In genomic region chr4:116708201-116708764, GRCm38 (mm10) we compare ENCODE assay signal across 8 mouse cellular contexts. TPM values are rescaled to one million over a fixed set of nuclear protein-coding genes. Genes with fewer than 3 reads are reported as not detected.
DNase-seq lines count a peak whose midpoint lies in the region; ATAC-seq and TF ChIP-seq lines count a peak whose summit lies in the region.

TSS of gene Mmachc (minus strand) at chr4:116708406.
TSS of gene Ccdc163 (plus strand) at chr4:116708509.

- no peaks in the 10 kb centered on the region for H3K9me3 ChIP-seq in G1E (replicated peaks)
- no peaks in the 10 kb centered on the region for H3K9me3 ChIP-seq in forebrain, embryonic 16.5 days (ENCODE audit: control insufficient read depth, low read length)
- H3K9me3 ChIP-seq in lung, embryonic 14.5 days (ENCODE audit: low read depth, low read length), result no peaks in the 10 kb centered on the region

- no peak within 1 kb of the TSS for H3K27ac ChIP-seq in forebrain, embryonic 16.5 days (ENCODE audit: low read length)
- H3K27ac ChIP-seq in layer of hippocampus, adult 2 months, result peak within 1 kb of the TSS; percentile 98
- H3K27ac ChIP-seq in lung, embryonic 14.5 days (ENCODE audit: low read depth), result no peak within 1 kb of the TSS
- H3K27ac ChIP-seq in olfactory bulb, adult 2 months (ENCODE audit: insufficient read depth, low read depth, low read length), result peak within 1 kb of the TSS; percentile 87
- H3K27ac ChIP-seq in thymus, adult 2 months (ENCODE audit: control insufficient read depth, insufficient read depth, low read length), result no peak within 1 kb of the TSS

- 0% methylated on average over 29 of the region's 29 CpGs for WGBS in forebrain, embryonic 16.5 days
- WGBS in lung, embryonic 14.5 days, result 0% methylated on average over 29 of the region's 29 CpGs
- WGBS in olfactory bulb, adult 2 months, result under 1% methylated on average over 29 of the region's 29 CpGs
- WGBS in thymus, adult 2 months, result under 1% methylated on average over 29 of the region's 29 CpGs

- no peak for TF ChIP-seq CTCF in G1E (IDR thresholded peaks at IDR 0.05; ENCODE audit: low read depth, low read length)
- peak; percentile 46 for TF ChIP-seq CTCF in layer of hippocampus, adult 2 months (conservative IDR thresholded peaks at IDR 0.05)
- peak; percentile 35; the same call in 1 of the 2 replicates for TF ChIP-seq CTCF in lung, embryonic 14.5 days (IDR thresholded peaks at IDR 0.05; ENCODE audit: low read depth)
- TF ChIP-seq CTCF in olfactory bulb, adult 2 months (IDR thresholded peaks at IDR 0.05; ENCODE audit: insufficient read depth, low read depth, low read length), result no peak
- TF ChIP-seq CTCF in thymus, adult 2 months (IDR thresholded peaks at IDR 0.05; ENCODE audit: borderline replicate concordance, control insufficient read depth, extremely low read depth, insufficient read depth, low read length, poor library complexity), result 0 out of 2 replicates have a peak, but pooled peaks have one; percentile 12

- intact Hi-C loops in heart, postnatal 36 days (cut with DNase I), result no loop called here

- peak within 1 kb of the TSS; percentile 70 for H3K4me2 ChIP-seq in forebrain, embryonic 16.5 days (ENCODE audit: low read length)
- H3K4me2 ChIP-seq in lung, embryonic 14.5 days, result peak within 1 kb of the TSS; percentile 66

- H3K27me3 ChIP-seq in G1E (ENCODE audit: insufficient read depth, low read length), result no peaks in the 10 kb centered on the region
- no peaks in the 10 kb centered on the region for H3K27me3 ChIP-seq in forebrain, embryonic 16.5 days (replicated peaks; ENCODE audit: control insufficient read depth, insufficient read depth, low read length)
- no peaks in the 10 kb centered on the region for H3K27me3 ChIP-seq in lung, embryonic 14.5 days (ENCODE audit: insufficient read depth, low read length)
- no peaks in the 10 kb centered on the region for H3K27me3 ChIP-seq in thymus, adult 2 months (ENCODE audit: control insufficient read depth, insufficient read depth, low read length)

- peaks cover 48% of the 10 kb centered on the region for H3K36me3 ChIP-seq in G1E (replicated peaks)
- H3K36me3 ChIP-seq in forebrain, embryonic 16.5 days (ENCODE audit: control insufficient read depth, insufficient read depth), result no peaks in the 10 kb centered on the region
- H3K36me3 ChIP-seq in lung, embryonic 14.5 days (ENCODE audit: insufficient read depth), result peaks cover 17% of the 10 kb centered on the region; the same call in 1 of the 2 replicates
- no peaks in the 10 kb centered on the region for H3K36me3 ChIP-seq in thymus, adult 2 months (ENCODE audit: control insufficient read depth, insufficient read depth, low read length)

- H3K9ac ChIP-seq in forebrain, embryonic 16.5 days (replicated peaks; ENCODE audit: low read depth, low read length), result peak within 1 kb of the TSS; percentile 53
- peak within 1 kb of the TSS; percentile 59 for H3K9ac ChIP-seq in lung, embryonic 14.5 days

- peak; percentile 93 for ATAC-seq in G1E (ENCODE audit: extremely low read depth, insufficient number of reproducible peaks, low FRiP score, poor library complexity, severe bottlenecking)
- ATAC-seq in forebrain, embryonic 16.5 days, result peak; percentile 99
- ATAC-seq in lung, embryonic 14.5 days (ENCODE audit: insufficient read depth), result peak; percentile 99

- peak within 1 kb of the TSS; percentile 72 for H3K4me3 ChIP-seq in G1E (ENCODE audit: low read depth, low read length)
- peak within 1 kb of the TSS; percentile 51 for H3K4me3 ChIP-seq in forebrain, embryonic 16.5 days (replicated peaks; ENCODE audit: low read length)
- H3K4me3 ChIP-seq in layer of hippocampus, adult 2 months, result peak within 1 kb of the TSS; percentile 88
- H3K4me3 ChIP-seq in lung, embryonic 14.5 days (ENCODE audit: low read depth, low read length), result peak within 1 kb of the TSS; percentile 59
- peak within 1 kb of the TSS; percentile 88 for H3K4me3 ChIP-seq in olfactory bulb, adult 2 months (ENCODE audit: insufficient read depth, low read depth, low read length)
- peak within 1 kb of the TSS; percentile 60 for H3K4me3 ChIP-seq in thymus, adult 2 months (ENCODE audit: control insufficient read depth, insufficient read depth, low read length)

- DNase-seq in G1E (ENCODE audit: low spot score), result peak; percentile 77
- peak; percentile 88 to 98 for DNase-seq in cerebellum, adult 18-20 months
- DNase-seq in heart, postnatal 36 days, result peak; percentile 82 to 84
- peak; percentile 91 to 98 for DNase-seq in layer of hippocampus, adult 2 months (ENCODE audit: low spot score in 2 of 2)
- DNase-seq in lung, embryonic 14.5 days, result peak; percentile 98
- peak; percentile 86 for DNase-seq in thymus, adult 2 months

- peaks cover 26% of the 10 kb centered on the region for H3K4me1 ChIP-seq in G1E (ENCODE audit: insufficient read depth, low read depth, low read length)
- peaks cover 11% of the 10 kb centered on the region for H3K4me1 ChIP-seq in forebrain, embryonic 16.5 days (replicated peaks; ENCODE audit: control insufficient read depth, insufficient read depth, low read length)
- peaks cover 3% of the 10 kb centered on the region; the same call in 1 of the 2 replicates for H3K4me1 ChIP-seq in lung, embryonic 14.5 days (ENCODE audit: insufficient read depth)
- H3K4me1 ChIP-seq in olfactory bulb, adult 2 months (ENCODE audit: control insufficient read depth, insufficient read depth, low read length), result no peaks in the 10 kb centered on the region; the same call in 1 of the 2 replicates
- 0 out of 2 replicates have a peak, but pooled peaks cover 5% of the 10 kb centered on the region for H3K4me1 ChIP-seq in thymus, adult 2 months (replicated peaks; ENCODE audit: control insufficient read depth, insufficient read depth, low read length)

- peak; percentile 59 for TF ChIP-seq POLR2A in olfactory bulb, adult 2 months (IDR thresholded peaks at IDR 0.05; ENCODE audit: insufficient read depth, low read depth, low read length)
- TF ChIP-seq POLR2A in thymus, adult 2 months (IDR thresholded peaks at IDR 0.05; ENCODE audit: control insufficient read depth, extremely low read depth, insufficient read depth, low read length, poor library complexity), result 0 out of 2 replicates have a peak, but pooled peaks have one; percentile 46

RNA-seq across cellular contexts. Expression of gene Mmachc, which starts in this region (rescaled TPM):
- total RNA-seq in G1E (2014; fragmentation: Nextera tagmentation) (48.9 and 53.1 TPM in 2 replicates), G1E (2017) (13.9 and 19.6 TPM in 2 replicates)
- polyA plus RNA-seq in G1E (2012), result 1.6 and 1.8 TPM in 2 replicates
- 24.9 and 27.8 TPM in 2 replicates for polyA plus RNA-seq in forebrain, embryonic 16.5 days (2015; fragmentation: Nextera tagmentation; extraction: Ambion mirVana)
- 10 to 100 TPM; 46.8 to 56.1 TPM for total RNA-seq in heart, postnatal 36 days (2021)
- total RNA-seq in layer of hippocampus, adult 2 months (2021), result 10 to 100 TPM; 16.4 to 20.8 TPM
- 18.0 and 20.7 TPM in 2 replicates for polyA plus RNA-seq in lung, embryonic 14.5 days (2014; fragmentation: Nextera tagmentation; extraction: Ambion mirVana)
- polyA plus RNA-seq in olfactory bulb, adult 2 months (2012; ENCODE audit: insufficient read depth, insufficient read length, low replicate concordance, missing spikeins), result not detected in 2 replicates
- 10.5 and 10.8 TPM in 2 replicates for polyA plus RNA-seq in thymus, adult 2 months (2012; rRNA removed)

RNA-seq across cellular contexts. Expression of gene Ccdc163, which starts in this region (rescaled TPM):
- total RNA-seq in G1E (2014; fragmentation: Nextera tagmentation), result 25.6 and 44.0 TPM in 2 replicates
- 20.4 and 28.5 TPM in 2 replicates for total RNA-seq in G1E (2017)
- 2.6 and 4.0 TPM in 2 replicates for polyA plus RNA-seq in G1E (2012)
- 14.1 and 14.8 TPM in 2 replicates for polyA plus RNA-seq in forebrain, embryonic 16.5 days (2015; fragmentation: Nextera tagmentation; extraction: Ambion mirVana)
- total RNA-seq in heart, postnatal 36 days (2021), result 1 to 10 TPM; 5.7 to 6.2 TPM
- total RNA-seq in layer of hippocampus, adult 2 months (2021), result 1 to 10 TPM; 3.9 to 6.0 TPM
- 30.0 and 35.1 TPM in 2 replicates for polyA plus RNA-seq in lung, embryonic 14.5 days (2014; fragmentation: Nextera tagmentation; extraction: Ambion mirVana)
- not detected in 2 replicates for polyA plus RNA-seq in olfactory bulb, adult 2 months (2012; ENCODE audit: insufficient read depth, insufficient read length, low replicate concordance, missing spikeins)
- polyA plus RNA-seq in thymus, adult 2 months (2012; rRNA removed), result 46.0 and 48.2 TPM in 2 replicates

Comparison
In these comparisons a context has a peak if more than half of its experiments do, and no peak if none do; other contexts are left out.
1. CTCF ChIP-seq: peak in layer of hippocampus, adult 2 months (single experiment), lung, embryonic 14.5 days (single experiment) and thymus, adult 2 months (single experiment); none in G1E (single experiment) and olfactory bulb, adult 2 months (single experiment).
2. H3K27ac ChIP-seq: peak in layer of hippocampus, adult 2 months (single experiment) and olfactory bulb, adult 2 months (single experiment); none in forebrain, embryonic 16.5 days (single experiment), lung, embryonic 14.5 days (single experiment) and thymus, adult 2 months (single experiment).
3. Peak in every context shown above with its lines, with median percentiles within 50 percentile points of each other: ATAC-seq, DNase-seq and H3K4me3 ChIP-seq.